Mouse (Mus musculus): ENCODE measurements around the gene Dnali1. TPM values are rescaled to one million over a fixed set of nuclear protein-coding genes. Genes with fewer than 3 reads are reported as not detected.

Dnali1 gene
- 0.64 and 1.1 TPM in 2 replicates for polyA plus RNA-seq (2014; fragmentation: Nextera tagmentation; extraction: Ambion mirVana)

- no peaks in the 10 kb centered on the region for H3K27me3 ChIP-seq (ENCODE audit: control insufficient read depth, insufficient read depth, low read length)
- peaks cover 8% of the 10 kb centered on the region for H3K4me1 ChIP-seq (ENCODE audit: control insufficient read depth, insufficient read depth, low read length)
- peak within 1 kb of the TSS; percentile 52; the same call in 1 of the 2 replicates for H3K27ac ChIP-seq (ENCODE audit: low read depth, low read length)
- H3K9me3 ChIP-seq (ENCODE audit: control insufficient read depth, low read length), result no peaks in the 10 kb centered on the region
- H3K4me2 ChIP-seq (ENCODE audit: low read depth, low read length), result peak within 1 kb of the TSS; percentile 82
- H3K4me3 ChIP-seq (ENCODE audit: low read depth, low read length), result peak within 1 kb of the TSS; percentile 88
- WGBS, result 3% methylated on average over 26 of the region's 26 CpGs
- H3K36me3 ChIP-seq (ENCODE audit: control insufficient read depth, insufficient read depth, low read length), result peaks cover 13% of the 10 kb centered on the region; the same call in 1 of the 2 replicates
- peak; percentile 42; the same call in 1 of the 2 replicates for ATAC-seq (ENCODE audit: low read depth)
- H3K9ac ChIP-seq (replicated peaks; ENCODE audit: low read depth, low read length), result peak within 1 kb of the TSS; percentile 72
Measured at GRCm38 (mm10) chr4:125065517-125066307, at the start of gene Dnali1. Gene Dnali1 (minus strand): TSS chr4:125065703.

GRCm38 (mm10) chr4:125115081-125115480, 49.6 kb upstream of the Dnali1 start:
- WGBS, result 75% methylated on average over 4 of the region's 4 CpGs
- H3K4me3 ChIP-seq (ENCODE audit: low read depth, low read length), result no peak overlapping the region
- H3K4me2 ChIP-seq (ENCODE audit: low read depth, low read length), result no peak overlapping the region
- H3K9me3 ChIP-seq (ENCODE audit: control insufficient read depth, low read length), result no peaks in the 10 kb centered on the region
- peaks cover 7% of the 10 kb centered on the region for H3K36me3 ChIP-seq (ENCODE audit: control insufficient read depth, insufficient read depth, low read length)
- H3K27ac ChIP-seq (ENCODE audit: low read depth, low read length), result no peak overlapping the region
- no peak for ATAC-seq (ENCODE audit: low read depth)
- H3K27me3 ChIP-seq (ENCODE audit: control insufficient read depth, insufficient read depth, low read length), result no peaks in the 10 kb centered on the region
- H3K9ac ChIP-seq (replicated peaks; ENCODE audit: low read depth, low read length), result no peak overlapping the region
- H3K4me1 ChIP-seq (ENCODE audit: control insufficient read depth, insufficient read depth, low read length), result 0 out of 2 replicates have a peak, but pooled peaks cover 3% of the 10 kb centered on the region

- 10% methylated on average over 6 of the region's 6 CpGs for WGBS
- H3K4me3 ChIP-seq (ENCODE audit: low read depth, low read length), result no peak overlapping the region
- H3K27me3 ChIP-seq (ENCODE audit: control insufficient read depth, insufficient read depth, low read length), result no peaks in the 10 kb centered on the region
- peaks cover 11% of the 10 kb centered on the region for H3K36me3 ChIP-seq (ENCODE audit: control insufficient read depth, insufficient read depth, low read length)
- H3K9me3 ChIP-seq (ENCODE audit: control insufficient read depth, low read length), result no peaks in the 10 kb centered on the region
- peak; percentile 32; the same call in 1 of the 2 replicates for ATAC-seq (ENCODE audit: low read depth)
- H3K27ac ChIP-seq (ENCODE audit: low read depth, low read length), result no peak overlapping the region
- no peak overlapping the region for H3K9ac ChIP-seq (replicated peaks; ENCODE audit: low read depth, low read length)
- H3K4me1 ChIP-seq (ENCODE audit: control insufficient read depth, insufficient read depth, low read length), result 0 out of 2 replicates have a peak, but pooled peaks cover 3% of the 10 kb centered on the region
- no peak overlapping the region for H3K4me2 ChIP-seq (ENCODE audit: low read depth, low read length)
Measured at GRCm38 (mm10) chr4:125114638-125115037, 49.1 kb upstream of the Dnali1 start.

GRCm38 (mm10) chr4:125105354-125105753, 39.9 kb upstream of the Dnali1 start:
- H3K36me3 ChIP-seq (ENCODE audit: control insufficient read depth, insufficient read depth, low read length), result peaks cover 34% of the 10 kb centered on the region

GRCm38 (mm10) chr4:125101334-125101733, 35.8 kb upstream of the Dnali1 start:
- peaks cover 19% of the 10 kb centered on the region for H3K36me3 ChIP-seq (ENCODE audit: control insufficient read depth, insufficient read depth, low read length)
- no peak overlapping the region for H3K9ac ChIP-seq (replicated peaks; ENCODE audit: low read depth, low read length)
- no peaks in the 10 kb centered on the region for H3K9me3 ChIP-seq (ENCODE audit: control insufficient read depth, low read length)
- no peak overlapping the region for H3K4me2 ChIP-seq (ENCODE audit: low read depth, low read length)
- H3K4me1 ChIP-seq (ENCODE audit: control insufficient read depth, insufficient read depth, low read length), result no peaks in the 10 kb centered on the region
- WGBS, result 78% methylated on average over 13 of the region's 13 CpGs
- no peak overlapping the region for H3K4me3 ChIP-seq (ENCODE audit: low read depth, low read length)
- no peak for ATAC-seq (ENCODE audit: low read depth)
- no peaks in the 10 kb centered on the region for H3K27me3 ChIP-seq (ENCODE audit: control insufficient read depth, insufficient read depth, low read length)
- H3K27ac ChIP-seq (ENCODE audit: low read depth, low read length), result no peak overlapping the region

More at GRCm38 (mm10) chr4:125105354-125105753, 39.9 kb upstream of the Dnali1 start:
- WGBS, result 93% methylated on average over 9 of the region's 9 CpGs
- no peak for ATAC-seq (ENCODE audit: low read depth)
- H3K27me3 ChIP-seq (ENCODE audit: control insufficient read depth, insufficient read depth, low read length), result no peaks in the 10 kb centered on the region
- H3K27ac ChIP-seq (ENCODE audit: low read depth, low read length), result no peak overlapping the region
- H3K4me3 ChIP-seq (ENCODE audit: low read depth, low read length), result no peak overlapping the region
- H3K9me3 ChIP-seq (ENCODE audit: control insufficient read depth, low read length), result no peaks in the 10 kb centered on the region
- H3K4me1 ChIP-seq (ENCODE audit: control insufficient read depth, insufficient read depth, low read length), result no peaks in the 10 kb centered on the region
- no peak overlapping the region for H3K4me2 ChIP-seq (ENCODE audit: low read depth, low read length)
- no peak overlapping the region for H3K9ac ChIP-seq (replicated peaks; ENCODE audit: low read depth, low read length)

- Histone ChIP-seq H3K4me2 (ENCODE audit: low read depth, low read length) (no peak overlapping the region), H3K36me3 (ENCODE audit: control insufficient read depth, insufficient read depth, low read length) (peaks cover 10% of the 10 kb centered on the region), H3K4me3 (ENCODE audit: low read depth, low read length) (no peak overlapping the region), H3K9me3 (ENCODE audit: control insufficient read depth, low read length) (no peaks in the 10 kb centered on the region), H3K4me1 (ENCODE audit: control insufficient read depth, insufficient read depth, low read length) (no peaks in the 10 kb centered on the region), H3K27ac (ENCODE audit: low read depth, low read length) (no peak overlapping the region), H3K9ac (replicated peaks; ENCODE audit: low read depth, low read length) (no peak overlapping the region), H3K27me3 (ENCODE audit: control insufficient read depth, insufficient read depth, low read length) (no peaks in the 10 kb centered on the region)
- 7% methylated on average over 8 of the region's 8 CpGs for WGBS
- ATAC-seq (ENCODE audit: low read depth), result peak; percentile 68; the same call in 1 of the 2 replicates
Measured at GRCm38 (mm10) chr4:125099458-125099857, 34.0 kb upstream of the Dnali1 start.

GRCm38 (mm10) chr4:125097412-125097811, 31.9 kb upstream of the Dnali1 start:
- no peaks in the 10 kb centered on the region for H3K9me3 ChIP-seq (ENCODE audit: control insufficient read depth, low read length)
- no peaks in the 10 kb centered on the region for H3K4me1 ChIP-seq (ENCODE audit: control insufficient read depth, insufficient read depth, low read length)
- no peaks in the 10 kb centered on the region for H3K27me3 ChIP-seq (ENCODE audit: control insufficient read depth, insufficient read depth, low read length)
- H3K9ac ChIP-seq (replicated peaks; ENCODE audit: low read depth, low read length), result no peak overlapping the region
- peaks cover 5% of the 10 kb centered on the region; the same call in 1 of the 2 replicates for H3K36me3 ChIP-seq (ENCODE audit: control insufficient read depth, insufficient read depth, low read length)
- WGBS, result 77% methylated on average over 4 of the region's 4 CpGs
- H3K4me3 ChIP-seq (ENCODE audit: low read depth, low read length), result no peak overlapping the region
- H3K27ac ChIP-seq (ENCODE audit: low read depth, low read length), result no peak overlapping the region
- no peak overlapping the region for H3K4me2 ChIP-seq (ENCODE audit: low read depth, low read length)
- ATAC-seq (ENCODE audit: low read depth), result no peak

- Histone ChIP-seq H3K4me3 (ENCODE audit: low read depth, low read length) (no peak overlapping the region), H3K9me3 (ENCODE audit: control insufficient read depth, low read length) (no peaks in the 10 kb centered on the region), H3K27me3 (ENCODE audit: control insufficient read depth, insufficient read depth, low read length) (no peaks in the 10 kb centered on the region), H3K4me2 (ENCODE audit: low read depth, low read length) (no peak overlapping the region), H3K27ac (ENCODE audit: low read depth, low read length) (no peak overlapping the region), H3K9ac (replicated peaks; ENCODE audit: low read depth, low read length) (no peak overlapping the region), H3K36me3 (ENCODE audit: control insufficient read depth, insufficient read depth, low read length) (peaks cover 7% of the 10 kb centered on the region), H3K4me1 (ENCODE audit: control insufficient read depth, insufficient read depth, low read length) (no peaks in the 10 kb centered on the region)
- 94% methylated on average over 5 of the region's 5 CpGs for WGBS
- ATAC-seq (ENCODE audit: low read depth), result no peak
Measured at GRCm38 (mm10) chr4:125096066-125096465, 30.6 kb upstream of the Dnali1 start.

GRCm38 (mm10) chr4:125093031-125093430, 27.5 kb upstream of the Dnali1 start:
- 92% methylated on average over 5 of the region's 5 CpGs for WGBS
- H3K4me1 ChIP-seq (ENCODE audit: control insufficient read depth, insufficient read depth, low read length), result no peaks in the 10 kb centered on the region
- H3K4me2 ChIP-seq (ENCODE audit: low read depth, low read length), result no peak overlapping the region
- H3K4me3 ChIP-seq (ENCODE audit: low read depth, low read length), result no peak overlapping the region
- no peak overlapping the region for H3K27ac ChIP-seq (ENCODE audit: low read depth, low read length)
- peaks cover 22% of the 10 kb centered on the region for H3K36me3 ChIP-seq (ENCODE audit: control insufficient read depth, insufficient read depth, low read length)
- no peak for ATAC-seq (ENCODE audit: low read depth)
- H3K9ac ChIP-seq (replicated peaks; ENCODE audit: low read depth, low read length), result no peak overlapping the region
- H3K27me3 ChIP-seq (ENCODE audit: control insufficient read depth, insufficient read depth, low read length), result no peaks in the 10 kb centered on the region
- no peaks in the 10 kb centered on the region for H3K9me3 ChIP-seq (ENCODE audit: control insufficient read depth, low read length)
